In the genomic region with DNA sequence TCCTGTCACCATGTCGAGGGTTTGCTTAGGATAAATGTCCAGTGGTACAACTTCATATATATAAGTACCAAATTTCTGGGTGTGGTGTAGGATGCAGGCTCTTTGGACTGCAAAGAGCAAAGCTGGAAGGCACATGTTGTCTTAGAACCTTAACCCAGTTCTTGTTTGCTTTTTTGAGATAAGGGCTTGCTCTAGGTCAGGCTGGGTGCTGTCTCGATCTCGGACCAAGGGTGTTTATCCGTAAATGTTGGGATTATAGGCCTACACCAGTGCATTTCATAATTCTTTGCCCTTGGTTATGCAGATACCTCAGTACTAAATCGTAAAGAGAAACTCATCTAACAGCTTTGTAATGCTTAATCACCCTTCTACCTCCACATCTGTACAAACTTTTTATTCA, we compare ENCODE assay signal across 9 mouse cellular contexts. TPM values are rescaled to one million over a fixed set of nuclear protein-coding genes. Genes with fewer than 3 reads are reported as not detected.
DNase-seq lines count a peak whose midpoint lies in the region; ATAC-seq and TF ChIP-seq lines count a peak whose summit lies in the region.
"Had no signal": no experiment of that assay in that cellular context is flagged by ENCODE, and none has a peak within 500 bp of the region (broad histone marks: within the 10 kb centered on the region; RNA-seq: fewer than 3 reads in every experiment).

No protein-coding gene starts in this region.

- no peaks in the 10 kb centered on the region for H3K36me3 ChIP-seq in ES-E14 (ENCODE audit: control insufficient read depth, insufficient read depth, low read length, poor library complexity, severe bottlenecking)
- H3K36me3 ChIP-seq in forebrain, embryonic 15.5 days = no peaks in the 10 kb centered on the region
- H3K36me3 ChIP-seq in liver, embryonic 15.5 days (replicated peaks) = peaks cover 26% of the 10 kb centered on the region

- H3K27ac ChIP-seq in gastrocnemius, adult 2 months = no peak overlapping the region
- H3K27ac ChIP-seq in ES-E14 (ENCODE audit: insufficient read depth, low read depth, low read length, poor library complexity, severe bottlenecking) = no peak overlapping the region
- no peak overlapping the region for H3K27ac ChIP-seq in forebrain, embryonic 15.5 days (replicated peaks)
- H3K27ac ChIP-seq in liver, embryonic 15.5 days (replicated peaks) = peak overlapping the region; percentile 66

- intact Hi-C loops in gastrocnemius, adult 2 months (cut with DNase I) = loop anchor here (5.0 to 10.0 kb wide), 2 partner anchors 185 to 938 kb away; a partner anchor contains a TSS

- in situ Hi-C loops in ES-E14 (cut with MboI; ENCODE audit: low sequenced_read_pairs in 2 of 2, unreplicated experiment in 2 of 2) = no loop called here

- H3K9me3 ChIP-seq in ES-E14 (ENCODE audit: control insufficient read depth, insufficient read depth, low read depth, low read length) = no peaks in the 10 kb centered on the region
- no peaks in the 10 kb centered on the region for H3K9me3 ChIP-seq in forebrain, embryonic 15.5 days
- H3K9me3 ChIP-seq in liver, embryonic 15.5 days (replicated peaks) = no peaks in the 10 kb centered on the region

- WGBS in forebrain, embryonic 15.5 days = 51% methylated on average over 5 of the region's 5 CpGs
- 16% methylated on average over 5 of the region's 5 CpGs for WGBS in liver, embryonic 15.5 days (ENCODE audit: insufficient replicate concordance)
- 29% methylated on average over 5 of the region's 5 CpGs for WGBS in lung, adult 2 months

- H3K4me1 ChIP-seq in ES-E14 (ENCODE audit: control insufficient read depth in 2 of 2, insufficient read depth in 2 of 2, low read length in 2 of 2, poor library complexity in 1 of 2) = peaks cover 0 to 4% of the 10 kb centered on the region in 2 experiments; a peak in 1 of 4 replicates
- H3K4me1 ChIP-seq in forebrain, embryonic 15.5 days = peaks cover 18% of the 10 kb centered on the region
- H3K4me1 ChIP-seq in liver, embryonic 15.5 days (replicated peaks) = peaks cover 27% of the 10 kb centered on the region
- H3K4me1 ChIP-seq in lung, adult 2 months (ENCODE audit: control insufficient read depth, insufficient read depth, low read length) = peaks cover 5% of the 10 kb centered on the region; the same call in 1 of the 2 replicates

- DNase-seq in gastrocnemius, adult 2 months = no peak
- DNase-seq in gastrocnemius, postnatal 4 days (ENCODE audit: low spot score in 2 of 2) = no peak
- DNase-seq in ES-E14 (ENCODE audit: low read depth, low spot score) = no peak
- DNase-seq in adrenal gland, adult 18-20 months (ENCODE audit: low spot score in 2 of 2) = no peak
- no peak for DNase-seq in urinary bladder, postnatal 25 days (ENCODE audit: low spot score)
- DNase-seq in lung, adult 2 months = no peak
- DNase-seq: lung, postnatal 14 days had no signal

- peak overlapping the region; percentile 76 for H3K4me3 ChIP-seq in gastrocnemius, adult 2 months
- peak overlapping the region; percentile 76 to 93 for H3K4me3 ChIP-seq in ES-E14 (ENCODE audit: insufficient read depth in 1 of 2, low read depth in 1 of 2, low read length in 2 of 2, poor library complexity in 1 of 2, severe bottlenecking in 1 of 2)
- H3K4me3 ChIP-seq in forebrain, embryonic 15.5 days = peak overlapping the region; percentile 65
- peak overlapping the region; percentile 89 for H3K4me3 ChIP-seq in liver, embryonic 15.5 days (replicated peaks)
- H3K4me3 ChIP-seq in lung, adult 2 months (replicated peaks; ENCODE audit: extremely low read depth, low read depth, low read length) = no peak overlapping the region

- no peaks in the 10 kb centered on the region for H3K27me3 ChIP-seq in forebrain, embryonic 15.5 days
- no peaks in the 10 kb centered on the region for H3K27me3 ChIP-seq in liver, embryonic 15.5 days

- TF ChIP-seq CTCF in gastrocnemius, adult 2 months (IDR thresholded peaks at IDR 0.05) = no peak
- TF ChIP-seq CTCF in lung, adult 2 months (IDR thresholded peaks at IDR 0.05; ENCODE audit: insufficient read depth, low read length) = no peak

- ATAC-seq in forebrain, embryonic 15.5 days (replicated peaks) = no peak
- peak; percentile 23 for ATAC-seq in liver, embryonic 15.5 days (ENCODE audit: insufficient read depth)

- H3K9ac ChIP-seq in ES-E14 (ENCODE audit: insufficient read depth, low read depth, low read length, poor library complexity, severe bottlenecking) = peak overlapping the region; percentile 85
- peak overlapping the region; percentile 55 for H3K9ac ChIP-seq in forebrain, embryonic 15.5 days (replicated peaks)
- peak overlapping the region; percentile 82 for H3K9ac ChIP-seq in liver, embryonic 15.5 days

- peak overlapping the region; percentile 87 for H3K4me2 ChIP-seq in forebrain, embryonic 15.5 days (replicated peaks)
- H3K4me2 ChIP-seq in liver, embryonic 15.5 days = peak overlapping the region; percentile 76

- TF ChIP-seq POLR2A in lung, adult 2 months (IDR thresholded peaks at IDR 0.05; ENCODE audit: borderline replicate concordance, extremely low read depth, low read depth, low read length) = no peak

TF ChIP-seq in ES-E14, 5 proteins besides CTCF, POLR2A, EP300 and RAD21:
- TF ChIP-seq ZC3H11A (IDR thresholded peaks at IDR 0.05; ENCODE audit: borderline replicate concordance, low read depth, low read length) (no peak), HCFC1 (IDR thresholded peaks at IDR 0.05; ENCODE audit: borderline replicate concordance, insufficient read depth, low read length) (no peak), ZNF384 (IDR thresholded peaks at IDR 0.05; ENCODE audit: low read depth, low read length) (no peak), MAFK (IDR thresholded peaks at IDR 0.05; ENCODE audit: insufficient read depth, low read depth, low read length) (no peak), CHD2 (IDR thresholded peaks at IDR 0.05; ENCODE audit: low read depth, low read length) (no peak)

RNA-seq across cellular contexts. Expression of a gene that starts 0.8 kb away (rescaled TPM):
- total RNA-seq in gastrocnemius, adult 2 months (2021) = under 1 TPM; 0.23 to 0.56 TPM
- 1 to 10 TPM; 2.9 to 3.3 TPM for total RNA-seq in gastrocnemius, postnatal 4 days (2021)
- total RNA-seq in ES-E14 (2012; rRNA removed) = 10.7 and 12.1 TPM in 2 replicates
- polyA plus RNA-seq in forebrain, embryonic 15.5 days (2015; fragmentation: Nextera tagmentation; extraction: Ambion mirVana) = 5.0 and 5.6 TPM in 2 replicates
- polyA plus RNA-seq in liver, embryonic 15.5 days (2015; fragmentation: Nextera tagmentation; extraction: Ambion mirVana) = 7.5 and 8.1 TPM in 2 replicates
- total RNA-seq in adrenal gland, adult 18-20 months (2021) = under 1 TPM; 0.20 to 0.45 TPM
- polyA plus RNA-seq in lung, adult 2 months (2012; rRNA removed) = 0.11 and 0.13 TPM in 2 replicates

RNA-seq across cellular contexts. Expression of a gene that starts 22.1 kb away (rescaled TPM):
- total RNA-seq in gastrocnemius, adult 2 months (2021) = 100 to 1,000 TPM; 258 to 380 TPM
- total RNA-seq in gastrocnemius, postnatal 4 days (2021) = 10 to 100 TPM in 1 of 2 experiments, 1 to 10 TPM in 1; 9.6 to 13.1 TPM
- 0.09 and 0.11 TPM in 2 replicates for total RNA-seq in ES-E14 (2012; rRNA removed)
- polyA plus RNA-seq in forebrain, embryonic 15.5 days (2015; fragmentation: Nextera tagmentation; extraction: Ambion mirVana) = not detected in 2 replicates
- polyA plus RNA-seq in liver, embryonic 15.5 days (2015; fragmentation: Nextera tagmentation; extraction: Ambion mirVana) = 0.03 TPM in 1 of 2 replicates, not detected in the other
- under 1 TPM; 0.13 to 0.38 TPM for total RNA-seq in adrenal gland, adult 18-20 months (2021)
- polyA plus RNA-seq in lung, adult 2 months (2012; rRNA removed) = 0.46 and 2.0 TPM in 2 replicates

Comparison
In these comparisons a context has a peak if more than half of its experiments do, and no peak if none do; other contexts are left out.
1. RNA of a gene that starts 22.1 kb away (total RNA-seq): 258 to 380 TPM in gastrocnemius, adult 2 months; 9.6 to 13.1 TPM in gastrocnemius, postnatal 4 days, 0.13 to 0.38 TPM in adrenal gland, adult 18-20 months and 0.09 to 0.11 TPM in ES-E14; every median in the first group is over 10 times any median in the second.
2. Peak in every context shown above with its lines, with median percentiles within 50 percentile points of each other: H3K9ac ChIP-seq.